In the genomic region with DNA sequence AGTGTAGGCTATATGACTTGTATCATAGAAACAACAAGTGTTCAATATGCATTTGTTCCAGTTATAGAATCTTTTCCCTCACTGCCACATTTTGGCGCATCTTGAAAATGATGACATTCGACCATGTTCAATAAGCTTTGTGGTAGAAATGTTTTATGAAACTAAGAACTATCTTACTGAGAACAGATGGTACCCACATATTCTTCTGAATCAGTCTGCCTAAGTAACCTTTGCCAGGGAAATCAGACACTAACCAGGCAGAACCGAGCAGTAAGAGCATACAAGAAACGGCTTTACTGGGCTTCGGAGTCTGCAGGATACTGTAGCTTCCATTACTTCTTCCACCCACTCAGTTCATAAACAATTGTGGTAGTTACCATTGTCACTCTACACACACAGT, we compare ENCODE assay signal across 21 mouse cellular contexts.
"Had no signal": no experiment of that assay in that cellular context is flagged by ENCODE, and none has a peak within 500 bp of the region (broad histone marks: within the 10 kb centered on the region; RNA-seq: fewer than 3 reads in every experiment).

No protein-coding gene starts in this region.

- H3K4me1 ChIP-seq: intestine, embryonic 15.5 days; kidney, embryonic 15.5 days; limb, embryonic 10.5 days; limb, embryonic 13.5 days; liver, embryonic 12.5 days; liver, embryonic 15.5 days; neural tube, embryonic 12.5 days; neural tube, embryonic 15.5 days had no signal

- ATAC-seq: intestine, embryonic 15.5 days; liver, embryonic 12.5 days; midbrain, embryonic 15.5 days had no signal

- DNase-seq: kidney, adult 11 months; kidney, adult 8-10 months; kidney, postnatal 10 days; kidney, postnatal 36 days; layer of hippocampus, postnatal 36 days; liver; lung, adult 2 months; thymus, adult 2 months; thymus, postnatal 14 days; thymus, postnatal 4 days had no signal

- H3K9me3 ChIP-seq: intestine, embryonic 15.5 days; kidney, embryonic 15.5 days; limb, embryonic 10.5 days; limb, embryonic 13.5 days; liver, embryonic 12.5 days; liver, embryonic 15.5 days; midbrain, embryonic 12.5 days; midbrain, embryonic 15.5 days; neural tube, embryonic 12.5 days; neural tube, embryonic 15.5 days had no signal

- H3K9ac ChIP-seq: intestine, embryonic 15.5 days; kidney, embryonic 15.5 days; limb, embryonic 13.5 days; liver, embryonic 12.5 days; liver, embryonic 15.5 days; midbrain, embryonic 12.5 days; midbrain, embryonic 15.5 days; neural tube, embryonic 12.5 days; neural tube, embryonic 15.5 days had no signal

- H3K4me2 ChIP-seq: intestine, embryonic 15.5 days; kidney, embryonic 15.5 days; limb, embryonic 13.5 days; liver, embryonic 12.5 days; liver, embryonic 15.5 days; midbrain, embryonic 12.5 days; midbrain, embryonic 15.5 days; neural tube, embryonic 12.5 days; neural tube, embryonic 15.5 days had no signal

- H3K27me3 ChIP-seq: intestine, embryonic 15.5 days; kidney, embryonic 15.5 days; limb, embryonic 13.5 days; liver, embryonic 12.5 days; liver, embryonic 15.5 days; midbrain, embryonic 12.5 days; midbrain, embryonic 15.5 days; neural tube, embryonic 12.5 days; neural tube, embryonic 15.5 days had no signal

- H3K27ac ChIP-seq: intestine, embryonic 15.5 days; kidney, embryonic 15.5 days; limb, embryonic 10.5 days; limb, embryonic 13.5 days; liver, embryonic 12.5 days; liver, embryonic 15.5 days; macrophage; midbrain, embryonic 12.5 days; midbrain, embryonic 15.5 days; neural tube, embryonic 12.5 days; neural tube, embryonic 15.5 days had no signal

- H3K36me3 ChIP-seq: intestine, embryonic 15.5 days; kidney, embryonic 15.5 days; limb, embryonic 10.5 days; limb, embryonic 13.5 days; liver, embryonic 12.5 days; liver, embryonic 15.5 days; midbrain, embryonic 12.5 days; midbrain, embryonic 15.5 days; neural tube, embryonic 12.5 days; neural tube, embryonic 15.5 days had no signal

- H3K4me3 ChIP-seq: intestine, embryonic 15.5 days; kidney, embryonic 15.5 days; limb, embryonic 10.5 days; limb, embryonic 13.5 days; liver, embryonic 12.5 days; liver, embryonic 15.5 days; midbrain, embryonic 12.5 days; midbrain, embryonic 15.5 days; neural tube, embryonic 12.5 days; neural tube, embryonic 15.5 days had no signal
